Mouse (Mus musculus) ES-E14 (cell line): ENCODE data around the gene Popdc2. TPM values are rescaled to one million over a fixed set of nuclear protein-coding genes. Genes with fewer than 3 reads are reported as not detected.

Experiments used
- DNase-seq: peaks from one replicate; pipeline ENCODE4 v3.0.0-alpha.2; 2013; ENCODE audit warnings: low read depth, low spot score
- H3K27ac ChIP-seq: 2 replicates; pipeline ENCODE4 v1.5.1; 2012; ENCODE audit warnings: low read depth, mild to moderate bottlenecking, low read length, moderate library complexity, mixed read lengths; ENCODE audit not compliant: poor library complexity, insufficient read depth, severe bottlenecking
- H3K36me3 ChIP-seq: 2 replicates; pipeline ENCODE4 v1.6.1; 2012; ENCODE audit warnings: mild to moderate bottlenecking, low read length, moderate library complexity, mixed read lengths; ENCODE audit not compliant: control insufficient read depth, poor library complexity, insufficient read depth, severe bottlenecking
- H3K4me1 ChIP-seq, 2 experiments: fragments of 150-350 bp in 1 of 2; sonication (generic) in 1 of 2; 2 replicates each; pipeline ENCODE4 v1.6.1; 2012; ENCODE audit warnings: low read length in 2 of 2, mild to moderate bottlenecking in 1 of 2, mixed read lengths in 1 of 2; ENCODE audit not compliant: control insufficient read depth in 2 of 2, insufficient read depth in 2 of 2, poor library complexity in 1 of 2
- H3K4me3 ChIP-seq, 2 experiments: fragments of 150-350 bp in 1 of 2; sonication (generic) in 1 of 2; 2 replicates each; pipeline ENCODE4 v1.5.1; 2012; ENCODE audit warnings: low read length in 2 of 2, low read depth in 1 of 2, mild to moderate bottlenecking in 1 of 2, mixed read lengths in 1 of 2; ENCODE audit not compliant: insufficient read depth in 1 of 2, poor library complexity in 1 of 2, severe bottlenecking in 1 of 2
- H3K9ac ChIP-seq: 2 replicates; pipeline ENCODE4 v1.6.1; 2012; ENCODE audit warnings: low read depth, mild to moderate bottlenecking, low read length, mixed read lengths; ENCODE audit not compliant: poor library complexity, insufficient read depth, severe bottlenecking
- H3K9me3 ChIP-seq: fragments of 150-350 bp; sonication (generic); 2 replicates; pipeline ENCODE4 v1.6.1; 2012; ENCODE audit warnings: low read depth, mild to moderate bottlenecking, low read length; ENCODE audit not compliant: control insufficient read depth, insufficient read depth
- CHD2 ChIP-seq: IDR thresholded peaks from 2 replicates; pipeline ENCODE4 v1.6.1; 2014; ENCODE audit warnings: mild to moderate bottlenecking, low read depth, low read length, inconsistent platforms
- HCFC1 ChIP-seq: IDR thresholded peaks from 2 replicates; pipeline ENCODE4 v1.6.1; 2012; ENCODE audit warnings: low read length, inconsistent platforms, borderline replicate concordance; ENCODE audit not compliant: insufficient read depth
- MAFK ChIP-seq: IDR thresholded peaks from 2 replicates; pipeline ENCODE4 v1.6.1; 2014; ENCODE audit warnings: mild to moderate bottlenecking, low read depth, low read length, inconsistent platforms; ENCODE audit not compliant: insufficient read depth
- ZC3H11A ChIP-seq: IDR thresholded peaks from 2 replicates; pipeline ENCODE4 v1.6.1; 2012; ENCODE audit warnings: low read depth, mild to moderate bottlenecking, inconsistent platforms, low read length, borderline replicate concordance
- ZNF384 ChIP-seq: IDR thresholded peaks from 2 replicates; pipeline ENCODE4 v1.6.1; 2012; ENCODE audit warnings: low read depth, low read length, inconsistent platforms
- in situ Hi-C, 2 experiments: fragments of 600-800 bp; cut with MboI; formaldehyde crosslinking; loops; one replicate each; pipeline ENCODE4 v1.15.1; 2025; ENCODE audit warnings: low sequenced_read_pairs in 2 of 2, inconsistent platforms in 1 of 2; ENCODE audit not compliant: unreplicated experiment in 2 of 2
- total RNA-seq: library from RNA; depleted of rRNA; stranded (reverse); fragments of 300-350 nt; gene quantifications from 2 replicates; pipeline ENCODE4 v1.2.3, GENCODE M21; 2012

The Popdc2 gene
- total RNA-seq, 1 experiment, result 0.49 TPM

- Histone ChIP-seq H3K36me3 (peaks cover 22% of the 10 kb centered on the region), H3K27ac (no peak overlapping the region), H3K9me3 (no peaks in the 10 kb centered on the region), H3K9ac (no peak overlapping the region), H3K4me3 (no peak overlapping the region), H3K4me1 (peaks cover 1 to 4% of the 10 kb centered on the region in 2 experiments; a peak in 1 of 4 replicates)
- in situ Hi-C loops, result no loop called here
- TF ChIP-seq ZNF384 (no peak), HCFC1 (no peak), CHD2 (no peak), MAFK (no peak), ZC3H11A (no peak)
- DNase-seq, result no peak
Measured at GRCm38 (mm10) chr16:38352851-38353250, 9.2 kb upstream of the Popdc2 start.

DNA sequence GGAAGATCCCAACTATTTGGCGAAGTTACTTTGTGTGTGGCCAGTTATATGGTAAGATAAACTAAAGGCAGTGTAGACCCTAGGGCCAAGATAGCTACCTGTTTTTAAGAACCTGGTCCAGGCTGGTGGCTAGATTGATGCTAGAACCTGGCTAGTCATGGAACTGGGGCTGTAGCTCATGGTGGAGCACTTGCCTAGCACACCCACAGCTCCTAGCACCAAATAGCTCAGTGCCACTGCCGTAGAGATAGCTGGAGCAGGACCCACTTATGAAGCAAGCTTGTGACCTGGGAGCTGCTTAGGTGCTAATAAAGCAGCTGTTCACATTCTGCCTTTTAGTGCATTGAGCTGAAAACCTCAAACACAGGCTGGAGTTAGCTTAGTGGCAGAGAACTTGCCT is 8.4 kb upstream of the Popdc2 start:
- in situ Hi-C loops, result no loop called here
- no peak for TF ChIP-seq ZC3H11A
- no peak for TF ChIP-seq MAFK
- TF ChIP-seq ZNF384, result no peak
- TF ChIP-seq HCFC1, result no peak
- TF ChIP-seq CHD2, result no peak
- DNase-seq, result no peak
- no peak overlapping the region for H3K27ac ChIP-seq
- H3K36me3 ChIP-seq, result peaks cover 22% of the 10 kb centered on the region
- no peak overlapping the region for H3K4me3 ChIP-seq
- H3K9ac ChIP-seq, result no peak overlapping the region
- H3K9me3 ChIP-seq, result no peaks in the 10 kb centered on the region
- 0 out of 4 replicates have a peak, but pooled peaks cover 0 to 1% of the 10 kb centered on the region in 2 experiments for H3K4me1 ChIP-seq

DNA sequence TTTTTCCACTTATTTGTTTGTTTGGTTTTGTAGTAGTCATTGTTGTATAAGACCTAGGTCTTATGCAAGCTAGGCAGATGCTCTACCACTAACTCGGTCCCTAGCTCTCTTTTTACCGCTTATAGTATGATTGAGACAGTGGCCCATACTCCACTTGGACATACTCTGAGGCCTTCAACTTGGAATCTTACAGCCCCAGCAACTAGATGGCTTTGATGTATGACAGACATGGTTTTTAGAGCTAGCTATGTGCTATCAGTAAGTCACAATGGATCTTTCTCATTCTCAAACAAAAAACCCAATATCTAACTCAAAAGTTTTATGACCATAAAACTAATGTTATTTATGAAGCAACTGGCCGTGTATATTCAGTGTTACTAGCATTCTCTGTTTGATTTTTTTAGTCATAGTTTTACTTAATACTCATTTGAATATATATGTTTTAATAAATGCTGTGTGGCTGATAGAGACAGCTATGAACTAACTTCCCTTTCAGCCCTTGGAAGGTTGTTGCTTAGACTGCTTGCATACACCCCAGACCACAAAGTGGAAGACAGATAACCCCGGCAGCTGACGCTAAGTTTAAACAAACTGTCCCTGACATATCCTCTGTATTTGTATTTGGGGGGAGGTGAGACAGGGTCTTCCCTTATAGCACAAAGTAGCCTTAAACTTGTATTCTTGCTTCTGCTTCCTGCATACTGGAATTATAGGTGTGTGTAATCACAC is 7.7 kb upstream of the Popdc2 start:
- TF ChIP-seq ZNF384 (no peak), HCFC1 (no peak), CHD2 (no peak), ZC3H11A (no peak), MAFK (no peak)
- Histone ChIP-seq H3K4me1 (0 out of 4 replicates have a peak, but pooled peaks cover 0 to 1% of the 10 kb centered on the region in 2 experiments), H3K4me3 (no peak overlapping the region), H3K27ac (no peak overlapping the region), H3K9ac (no peak overlapping the region), H3K9me3 (no peaks in the 10 kb centered on the region), H3K36me3 (peaks cover 18% of the 10 kb centered on the region)
- DNase-seq, result no peak
- in situ Hi-C loops, result no loop called here

DNA sequence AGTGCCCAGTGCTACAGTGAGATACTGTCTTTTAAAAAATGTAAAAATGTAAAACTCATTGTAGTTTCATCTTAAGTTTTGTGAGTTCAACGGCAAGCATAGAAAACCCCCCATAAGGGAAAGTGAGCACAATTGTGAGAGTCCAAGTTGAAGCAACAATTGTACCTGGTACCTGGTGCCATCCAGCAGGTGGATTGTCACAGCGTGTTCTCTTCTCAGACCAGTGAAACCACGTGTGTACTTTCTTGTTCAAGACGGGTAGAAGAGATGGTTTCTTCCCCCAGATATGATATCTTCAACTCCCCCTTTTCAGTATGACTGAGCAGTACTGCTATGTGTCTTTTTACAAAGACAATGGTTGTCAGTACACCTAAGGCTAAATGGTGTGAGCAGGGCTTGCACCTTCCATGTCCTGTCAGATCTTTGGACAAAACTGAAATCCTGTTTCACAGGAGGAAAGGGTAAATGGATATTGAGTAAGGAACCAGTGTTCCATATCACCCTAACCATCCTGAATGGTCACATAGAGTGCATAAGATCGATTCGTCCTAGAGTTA is 3.7 kb upstream of the Popdc2 start:
- in situ Hi-C loops, result no loop called here
- no peak for DNase-seq
- Histone ChIP-seq H3K4me1 (no peaks in the 10 kb centered on the region), H3K27ac (no peak overlapping the region), H3K4me3 (no peak overlapping the region), H3K36me3 (peaks cover 3% of the 10 kb centered on the region; the same call in 1 of the 2 replicates), H3K9ac (no peak overlapping the region), H3K9me3 (no peaks in the 10 kb centered on the region)
- TF ChIP-seq MAFK (no peak), ZC3H11A (no peak), CHD2 (no peak), ZNF384 (no peak), HCFC1 (no peak)

- TF ChIP-seq HCFC1, result no peak
- no peak for TF ChIP-seq MAFK
- TF ChIP-seq CHD2, result no peak
- TF ChIP-seq ZC3H11A, result no peak
- no peak for TF ChIP-seq ZNF384
- no peak overlapping the region for H3K27ac ChIP-seq
- H3K4me3 ChIP-seq, result no peak overlapping the region
- in situ Hi-C loops, result no loop called here
- DNase-seq, result no peak
- no peaks in the 10 kb centered on the region for H3K9me3 ChIP-seq
- H3K9ac ChIP-seq, result no peak overlapping the region
- H3K4me1 ChIP-seq, result no peaks in the 10 kb centered on the region
- no peaks in the 10 kb centered on the region for H3K36me3 ChIP-seq
Measured at GRCm38 (mm10) chr16:38359241-38359640, 2.8 kb upstream of the Popdc2 start.
